Mouse (Mus musculus) intestine, postnatal 0 days (tissue): ENCODE results near the gene Eml6. TPM values are rescaled to one million over a fixed set of nuclear protein-coding genes. Genes with fewer than 3 reads are reported as not detected.

ENCODE experiments used
- ATAC-seq: fragments of 200-750 bp; cut with Nextera tagmentation; 2 replicates; pipeline ENCODE4 v1.8.0; 2017; ENCODE audit warnings: mild to moderate bottlenecking, moderate TSS enrichment, moderate library complexity
- H3K27ac ChIP-seq: fragments of 300-500 bp; sonication (generic); 2 replicates; pipeline ENCODE4 v1.5.1; 2014; ENCODE audit warnings: mild to moderate bottlenecking, low read depth, low read length, moderate library complexity
- H3K27me3 ChIP-seq: fragments of 300-500 bp; sonication (generic); replicated peaks from 2 replicates; pipeline ENCODE4 v1.6.1; 2014; ENCODE audit warnings: low read length, mixed read lengths; ENCODE audit not compliant: control insufficient read depth, insufficient read depth
- H3K36me3 ChIP-seq: fragments of 300-500 bp; sonication (generic); 2 replicates; pipeline ENCODE4 v1.6.1; 2014; ENCODE audit warnings: mild to moderate bottlenecking, moderate library complexity; ENCODE audit not compliant: control insufficient read depth, insufficient read depth
- H3K4me1 ChIP-seq: fragments of 300-500 bp; sonication (generic); replicated peaks from 2 replicates; pipeline ENCODE4 v1.6.1; 2014; ENCODE audit warnings: antibody characterized with exemption, low read length, mixed read lengths; ENCODE audit not compliant: control insufficient read depth, insufficient read depth
- H3K4me2 ChIP-seq: fragments of 300-500 bp; sonication (generic); replicated peaks from 2 replicates; pipeline ENCODE4 v1.6.1; 2014; ENCODE audit warnings: low read depth, mild to moderate bottlenecking, moderate library complexity
- H3K4me3 ChIP-seq: fragments of 300-500 bp; sonication (generic); 2 replicates; pipeline ENCODE4 v1.5.1; 2014; ENCODE audit warnings: low read depth, low read length
- H3K9ac ChIP-seq: fragments of 300-500 bp; sonication (generic); 2 replicates; pipeline ENCODE4 v1.6.1; 2014; ENCODE audit warnings: mild to moderate bottlenecking, low read depth, low read length
- H3K9me3 ChIP-seq: fragments of 300-500 bp; sonication (generic); 2 replicates; pipeline ENCODE4 v1.6.1; 2016; ENCODE audit warnings: mixed run types; ENCODE audit not compliant: control insufficient read depth
- CTCF ChIP-seq: sonication (generic); IDR thresholded peaks from 2 replicates; pipeline ENCODE4 v1.5.1; 2016; ENCODE audit warnings: low read depth, mild to moderate bottlenecking, control low read depth, antibody characterized with exemption, moderate library complexity
- WGBS: fragments of 180-500 bp; shearing (Covaris S2); extraction: QIAGEN DNeasy Blood & Tissue Kit; methylation state at CpG from one replicate; pipeline ENCODE4 v1.1.7; 2014; 5-methylcytosine and 5-hydroxymethylcytosine counted together
- polyA plus RNA-seq: library from polyadenylated mRNA; unstranded; fragments of >200 nt; fragmentation: Nextera tagmentation; extraction: Ambion mirVana; gene quantifications from 2 replicates; pipeline ENCODE4 v1.2.1, GENCODE M21; 2015

Eml6 gene
- polyA plus RNA-seq: 0.46 and 0.48 TPM in 2 replicates

- Histone ChIP-seq H3K27me3 (peaks cover 26% of the 10 kb centered on the region), H3K9me3 (no peaks in the 10 kb centered on the region), H3K4me2 (peak within 1 kb of the TSS; percentile 94), H3K4me3 (peak within 1 kb of the TSS; percentile 62), H3K9ac (peak within 1 kb of the TSS; percentile 37; the same call in 1 of the 2 replicates), H3K4me1 (0 out of 2 replicates have a peak, but pooled peaks cover 5% of the 10 kb centered on the region), H3K36me3 (no peaks in the 10 kb centered on the region), H3K27ac (no peak within 1 kb of the TSS)
- ATAC-seq: peak; percentile 100
- under 1% methylated on average over 37 of the region's 39 CpGs for WGBS
- peak; percentile 73 for TF ChIP-seq CTCF
Measured at GRCm38 (mm10) chr11:30025835-30026472, at the start of gene Eml6. Gene Eml6, minus strand, starts transcription at chr11:30026033.

DNA sequence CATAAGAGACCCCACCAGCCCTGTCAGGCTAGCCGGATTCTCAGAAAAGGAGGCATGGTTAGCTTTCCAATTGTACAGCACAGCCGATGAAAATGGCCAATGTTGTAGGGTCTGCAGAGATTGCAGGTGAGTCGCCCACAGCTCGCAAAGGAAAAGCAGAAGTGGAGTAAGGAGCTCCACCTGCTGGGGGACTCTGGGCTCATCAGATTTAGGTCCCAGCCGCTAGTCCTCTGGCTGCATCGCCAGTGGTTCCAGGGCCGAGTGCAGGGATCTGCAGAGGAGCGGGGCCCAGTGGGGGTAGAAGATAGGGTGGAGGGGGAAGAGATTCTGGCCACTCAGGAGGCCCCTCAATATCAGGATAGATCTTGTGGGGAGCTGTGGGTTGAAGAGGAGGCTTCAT lies 31.5 kb upstream of the Eml6 start:
- ATAC-seq: no peak
- Histone ChIP-seq H3K36me3 (no peaks in the 10 kb centered on the region), H3K27me3 (no peaks in the 10 kb centered on the region), H3K4me3 (no peak overlapping the region), H3K9ac (no peak overlapping the region), H3K27ac (no peak overlapping the region), H3K9me3 (no peaks in the 10 kb centered on the region), H3K4me1 (no peaks in the 10 kb centered on the region), H3K4me2 (peak overlapping the region; percentile 21; the same call in 1 of the 2 replicates)
- TF ChIP-seq CTCF: peak; percentile 63
- WGBS: 43% methylated on average over 8 of the region's 8 CpGs

GRCm38 (mm10) chr11:30025144-30025543 lies 689 bp downstream of the Eml6 start:
- Histone ChIP-seq H3K9ac (no peak overlapping the region), H3K27me3 (peaks cover 26% of the 10 kb centered on the region), H3K9me3 (no peaks in the 10 kb centered on the region), H3K4me3 (peak overlapping the region; percentile 62), H3K4me2 (peak overlapping the region; percentile 94), H3K27ac (no peak overlapping the region), H3K4me1 (0 out of 2 replicates have a peak, but pooled peaks cover 5% of the 10 kb centered on the region), H3K36me3 (no peaks in the 10 kb centered on the region)
- no peak for ATAC-seq
- 7% methylated on average over 4 of the region's 4 CpGs for WGBS
- TF ChIP-seq CTCF: no peak

DNA sequence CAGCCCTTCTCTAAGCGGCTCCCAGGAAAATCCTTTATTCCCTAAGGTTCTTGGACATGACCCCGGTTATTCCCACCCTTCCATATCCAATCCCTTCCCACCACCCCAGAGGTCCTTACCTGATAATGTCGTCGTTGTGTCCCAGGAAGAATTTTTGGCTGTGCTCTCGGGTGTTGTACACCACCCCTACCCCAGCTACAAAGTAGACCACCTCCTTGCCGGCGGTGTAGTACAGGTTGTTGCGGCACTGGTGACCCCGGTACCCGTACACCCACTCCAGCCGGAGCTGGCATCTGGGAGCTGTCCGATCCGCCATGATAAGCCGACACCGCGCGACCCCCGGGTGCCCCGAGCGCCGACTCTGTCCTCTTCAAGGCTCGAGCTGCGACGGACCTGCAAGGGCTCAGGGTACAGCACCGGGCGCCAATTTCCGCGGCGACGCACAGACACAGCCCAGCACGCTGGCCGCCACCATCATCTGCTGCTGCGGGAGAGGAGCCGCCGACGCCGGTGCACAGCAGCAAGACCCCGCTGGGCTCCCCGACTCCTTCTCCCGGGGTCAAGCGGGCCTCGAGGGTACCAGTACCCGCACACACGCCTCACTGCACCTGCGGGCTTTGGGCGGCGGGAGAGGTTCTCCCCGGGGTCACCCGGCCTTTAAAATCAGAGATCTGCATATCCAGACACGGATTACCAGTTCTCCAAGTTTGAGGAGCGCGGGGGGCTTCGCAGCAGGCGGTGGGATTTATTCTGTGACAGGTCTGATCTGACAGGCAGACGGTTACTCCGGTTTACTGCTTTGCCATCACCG lies 1.4 kb downstream of the Eml6 start:
- Histone ChIP-seq H3K4me3 (peak overlapping the region; percentile 62), H3K27ac (no peak overlapping the region), H3K27me3 (peaks cover 26% of the 10 kb centered on the region), H3K36me3 (no peaks in the 10 kb centered on the region), H3K4me2 (peak overlapping the region; percentile 94), H3K9ac (no peak overlapping the region), H3K9me3 (no peaks in the 10 kb centered on the region), H3K4me1 (0 out of 2 replicates have a peak, but pooled peaks cover 5% of the 10 kb centered on the region)
- no peak for ATAC-seq
- no peak for TF ChIP-seq CTCF
- WGBS: 1% methylated on average over 57 of the region's 57 CpGs

GRCm38 (mm10) chr11:29986257-29986656 lies 39.6 kb downstream of the Eml6 start:
- WGBS: 47% methylated on average over 2 of the region's 2 CpGs
- Histone ChIP-seq H3K4me3 (no peak overlapping the region), H3K4me2 (no peak overlapping the region), H3K36me3 (no peaks in the 10 kb centered on the region), H3K9ac (no peak overlapping the region), H3K27me3 (no peaks in the 10 kb centered on the region), H3K27ac (no peak overlapping the region), H3K9me3 (no peaks in the 10 kb centered on the region), H3K4me1 (no peaks in the 10 kb centered on the region)
- no peak for ATAC-seq
- TF ChIP-seq CTCF: no peak

GRCm38 (mm10) chr11:29968874-29969273 lies 57.0 kb downstream of the Eml6 start:
- Histone ChIP-seq H3K4me3 (no peak overlapping the region), H3K9ac (no peak overlapping the region), H3K9me3 (no peaks in the 10 kb centered on the region), H3K4me1 (no peaks in the 10 kb centered on the region), H3K4me2 (no peak overlapping the region), H3K36me3 (no peaks in the 10 kb centered on the region), H3K27ac (no peak overlapping the region), H3K27me3 (no peaks in the 10 kb centered on the region)
- no peak for ATAC-seq
- 86% methylated on average over 1 of the region's 1 CpGs for WGBS
- no peak for TF ChIP-seq CTCF
